Mouse (Mus musculus) liver, embryonic 12.5 days (tissue): Measurements from ENCODE around the gene Pigw. TPM values are rescaled to one million over a fixed set of nuclear protein-coding genes. Genes with fewer than 3 reads are reported as not detected.
A peak's percentile ranks its signal among the peaks of the same experiment; 100 is the strongest.
"Not testable (repeated sequence)": the region's sequence is repeated elsewhere in the genome, so short reads cannot be mapped to it uniquely, and the experiment has no call there.

Source experiments
- ATAC-seq: fragments of 200-750 bp; cut with Nextera tagmentation; 2 replicates; pipeline ENCODE4 v1.8.0; 2017; ENCODE audit warnings: moderate number of reproducible peaks, mild to moderate bottlenecking, moderate library complexity
- H3K27ac ChIP-seq: fragments of 300-500 bp; sonication (generic); 2 replicates; pipeline ENCODE4 v1.5.1; 2016; ENCODE audit warnings: mild to moderate bottlenecking
- H3K27me3 ChIP-seq: fragments of 300-500 bp; sonication (generic); replicated peaks from 2 replicates; pipeline ENCODE4 v1.6.1; 2016; ENCODE audit warnings: mild to moderate bottlenecking, moderate library complexity
- H3K36me3 ChIP-seq: fragments of 300-500 bp; sonication (generic); 2 replicates; pipeline ENCODE4 v1.6.1; 2016; ENCODE audit warnings: mild to moderate bottlenecking, moderate library complexity
- H3K4me1 ChIP-seq: fragments of 300-500 bp; sonication (generic); 2 replicates; pipeline ENCODE4 v1.6.1; 2016
- H3K4me2 ChIP-seq: fragments of 300-500 bp; sonication (generic); 2 replicates; pipeline ENCODE4 v1.6.1; 2016; ENCODE audit warnings: mild to moderate bottlenecking, moderate library complexity
- H3K4me3 ChIP-seq: fragments of 300-500 bp; sonication (generic); 2 replicates; pipeline ENCODE4 v1.5.1; 2016; ENCODE audit warnings: mild to moderate bottlenecking, moderate library complexity
- H3K9ac ChIP-seq: fragments of 300-500 bp; sonication (generic); 2 replicates; pipeline ENCODE4 v1.6.1; 2016; ENCODE audit warnings: mild to moderate bottlenecking, moderate library complexity
- H3K9me3 ChIP-seq: fragments of 300-500 bp; sonication (generic); replicated peaks from 2 replicates; pipeline ENCODE4 v1.6.1; 2016; ENCODE audit warnings: mild to moderate bottlenecking, moderate library complexity
- WGBS: fragments of 180-500 bp; shearing (Covaris S2); methylation state at CpG from one replicate; pipeline ENCODE4 v1.1.7; 2016; ENCODE audit not compliant: insufficient replicate concordance; 5-methylcytosine and 5-hydroxymethylcytosine counted together
- microRNA-seq: library from miRNA; unstranded; fragments of <30 nt; microRNA quantifications from one replicate; pipeline ENCODE4, GENCODE M21; 2017
- polyA plus RNA-seq: library from polyadenylated mRNA; unstranded; fragments of >200 nt; fragmentation: Nextera tagmentation; extraction: Ambion mirVana; gene quantifications from 2 replicates; pipeline ENCODE4 v1.2.1, GENCODE M21; 2016

The Pigw gene
- polyA plus RNA-seq, 1 experiment from 2014 or later: 3.2 TPM

DNA sequence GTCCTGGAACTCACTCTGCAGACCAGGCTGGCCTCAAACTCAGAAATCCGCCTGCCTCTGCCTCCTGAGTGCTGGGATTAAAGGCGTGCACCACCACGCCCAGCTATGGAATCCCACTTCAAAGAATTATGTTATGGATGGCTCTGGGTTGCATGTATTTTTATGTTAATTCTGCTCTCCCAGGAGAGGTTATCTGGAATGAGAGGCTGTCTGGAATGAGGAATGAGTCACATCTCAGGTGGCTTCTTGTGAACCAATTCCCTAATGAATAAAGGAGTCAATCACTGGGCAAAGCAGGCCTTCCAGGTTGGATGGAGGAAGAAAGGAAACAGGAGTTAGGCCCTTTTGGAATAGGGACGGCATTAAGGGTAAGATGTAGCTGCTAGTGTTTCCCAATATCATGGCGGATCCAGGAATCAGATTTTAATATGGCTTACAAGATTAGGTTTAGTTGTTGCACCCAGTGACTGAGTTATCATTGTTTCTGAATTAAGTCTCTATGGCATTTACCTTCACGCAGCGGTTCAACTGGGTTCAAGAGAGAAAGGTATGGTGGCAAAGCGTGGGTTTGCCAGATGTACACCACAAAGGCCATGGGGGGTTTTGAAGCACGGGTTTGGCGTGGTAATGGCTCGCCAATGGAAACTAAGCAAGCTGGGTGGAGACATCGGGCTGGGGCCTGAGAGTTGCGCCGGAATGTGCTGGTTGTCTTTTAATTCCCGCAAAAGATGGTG is 33.2 kb downstream of the Pigw start:
- 91% methylated on average over 15 of the region's 15 CpGs for WGBS
- H3K9ac ChIP-seq: no peak overlapping the region
- no peak overlapping the region for H3K27ac ChIP-seq
- H3K4me2 ChIP-seq: no peak overlapping the region
- no peaks in the 10 kb centered on the region; the same call in 1 of the 2 replicates for H3K4me1 ChIP-seq
- H3K36me3 ChIP-seq: peaks cover 88% of the 10 kb centered on the region
- no peak overlapping the region for H3K4me3 ChIP-seq
- no peak for ATAC-seq
- no peaks in the 10 kb centered on the region for H3K9me3 ChIP-seq
- H3K27me3 ChIP-seq: no peaks in the 10 kb centered on the region

GRCm38 (mm10) chr11:84839330-84839729 is 40.8 kb downstream of the Pigw start:
- Histone ChIP-seq H3K4me3 (no peak overlapping the region), H3K4me2 (no peak overlapping the region), H3K27ac (no peak overlapping the region), H3K9ac (no peak overlapping the region), H3K9me3 (no peaks in the 10 kb centered on the region), H3K4me1 (no peaks in the 10 kb centered on the region), H3K27me3 (no peaks in the 10 kb centered on the region), H3K36me3 (peaks cover 96% of the 10 kb centered on the region)
- 81% methylated on average over 2 of the region's 2 CpGs for WGBS
- no peak for ATAC-seq

DNA sequence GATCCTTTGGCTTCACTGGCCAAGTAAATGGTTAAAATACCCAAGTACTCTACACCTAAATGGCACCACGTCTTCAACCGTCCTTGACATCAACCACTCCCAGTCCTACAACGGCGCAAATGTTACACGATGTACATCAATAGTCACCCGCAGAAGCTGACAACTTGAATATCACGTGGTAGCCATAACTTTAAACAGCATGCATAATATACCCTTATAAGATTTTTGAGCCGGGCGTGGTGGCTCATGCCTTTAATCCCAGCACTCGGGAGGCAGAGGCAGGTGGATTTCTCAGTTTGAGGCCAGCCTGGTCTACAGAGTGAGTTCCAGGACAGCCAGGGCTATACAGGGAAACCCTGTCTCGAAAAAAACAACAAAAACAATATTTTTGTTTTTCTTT is 50.6 kb downstream of the Pigw start:
- H3K9ac ChIP-seq: peak overlapping the region; percentile 99
- H3K4me1 ChIP-seq: peaks cover 47% of the 10 kb centered on the region
- not testable (repeated sequence) for H3K27me3 ChIP-seq, H3K9me3 ChIP-seq
- peak overlapping the region; percentile 100 for H3K27ac ChIP-seq
- H3K4me2 ChIP-seq: peak overlapping the region; percentile 99
- peaks cover 82% of the 10 kb centered on the region for H3K36me3 ChIP-seq
- peak; percentile 2; the same call in 1 of the 2 replicates for ATAC-seq
- WGBS: 47% methylated on average over 11 of the region's 11 CpGs
- peak overlapping the region; percentile 98 for H3K4me3 ChIP-seq

GRCm38 (mm10) chr11:84828516-84829399 is 51.3 kb downstream of the Pigw start, which contains the start of gene Dhrs11:
Gene Dhrs11, minus strand, starts transcription at chr11:84828994.
- Histone ChIP-seq H3K36me3 (peaks cover 82% of the 10 kb centered on the region), H3K4me2 (peak within 1 kb of the TSS; percentile 99)

DNA sequence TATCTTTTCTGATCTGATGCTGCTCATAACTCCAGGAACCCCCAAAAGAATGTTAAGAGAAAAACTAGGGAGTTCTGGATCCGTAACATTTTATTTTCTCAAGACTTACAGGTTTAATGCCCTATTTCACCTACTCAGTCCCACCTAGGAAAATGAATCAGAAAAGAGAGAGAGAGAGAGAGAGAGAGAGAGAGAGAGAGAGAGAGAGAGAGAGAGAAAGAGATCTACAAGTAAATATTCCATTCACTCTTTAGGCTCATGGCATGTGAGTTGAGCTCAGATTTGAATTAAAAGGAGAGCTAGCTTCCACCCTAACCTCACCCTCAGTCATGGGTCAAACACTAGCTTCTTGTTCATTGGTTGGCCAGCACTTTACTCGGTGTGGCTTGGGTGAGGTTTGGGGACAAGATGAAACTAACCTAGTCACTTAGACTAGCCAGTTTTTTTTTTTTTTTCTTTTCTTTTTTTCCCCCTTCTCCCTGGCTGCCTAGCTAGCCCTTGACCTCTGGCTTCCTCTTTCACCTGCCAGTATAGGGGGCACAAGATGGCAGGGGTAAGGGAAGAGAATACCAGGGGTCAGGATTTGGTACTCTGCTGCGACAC is 52.1 kb downstream of the Pigw start:
- no peak for ATAC-seq
- Histone ChIP-seq H3K4me1 (peaks cover 61% of the 10 kb centered on the region), H3K4me3 (peak overlapping the region; percentile 98), H3K9ac (peak overlapping the region; percentile 99), H3K36me3 (peaks cover 79% of the 10 kb centered on the region), H3K9me3 (no peaks in the 10 kb centered on the region), H3K27ac (peak overlapping the region; percentile 100), H3K4me2 (peak overlapping the region; percentile 99), H3K27me3 (no peaks in the 10 kb centered on the region)
- WGBS: 25% methylated on average over 3 of the region's 3 CpGs

More at GRCm38 (mm10) chr11:84828516-84829399, 51.3 kb downstream of the Pigw start, which contains the start of gene Dhrs11:
- H3K4me3 ChIP-seq: peak within 1 kb of the TSS; percentile 98
- peak within 1 kb of the TSS; percentile 99 for H3K9ac ChIP-seq
- H3K4me1 ChIP-seq: peaks cover 54% of the 10 kb centered on the region
- peak within 1 kb of the TSS; percentile 100 for H3K27ac ChIP-seq
- no peaks in the 10 kb centered on the region for H3K9me3 ChIP-seq
- under 1% methylated on average over 62 of the region's 62 CpGs for WGBS
- peak; percentile 91 for ATAC-seq
- no peaks in the 10 kb centered on the region for H3K27me3 ChIP-seq

- H3K9me3 ChIP-seq: no peaks in the 10 kb centered on the region
- H3K4me3 ChIP-seq: peak overlapping the region; percentile 98
- H3K36me3 ChIP-seq: peaks cover 79% of the 10 kb centered on the region
- H3K27ac ChIP-seq: peak overlapping the region; percentile 100
- peaks cover 66% of the 10 kb centered on the region for H3K4me1 ChIP-seq
- no peaks in the 10 kb centered on the region for H3K27me3 ChIP-seq
- H3K4me2 ChIP-seq: peak overlapping the region; percentile 99
- H3K9ac ChIP-seq: peak overlapping the region; percentile 99
- no peak for ATAC-seq
Measured at GRCm38 (mm10) chr11:84827492-84827891, 52.6 kb downstream of the Pigw start.

Small RNA genes within 50 kb of the gene (microRNA-seq; reads per million reads assigned to microRNA genes)
- not detected for gene Gm23564

Other genes starting within 250 kb of the Pigw start
- 18.6 and 20.6 TPM in 2 replicates for gene Mrm1, start 60.8 kb downstream of the Pigw start, polyA plus RNA-seq
- 213 and 219 TPM in 2 replicates for gene Dhrs11, start 51.3 kb downstream of the Pigw start, polyA plus RNA-seq
- gene Ggnbp2, start 9.5 kb downstream of the Pigw start, polyA plus RNA-seq: 75.5 and 76.8 TPM in 2 replicates
- 7.6 TPM in 2 replicates for gene Myo19, start 137 bp downstream of the Pigw start, polyA plus RNA-seq
- gene Znhit3, start 36.1 kb upstream of the Pigw start, polyA plus RNA-seq: 60.0 and 62.4 TPM in 2 replicates
- gene Car4, start 77.5 kb upstream of the Pigw start, polyA plus RNA-seq: 2.7 and 3.1 TPM in 2 replicates